Mouse (Mus musculus) limb, embryonic 11.5 days (tissue): ENCODE results near the gene C1rl. TPM values are rescaled to one million over a fixed set of nuclear protein-coding genes. Genes with fewer than 3 reads are reported as not detected.

Experiments used
- ATAC-seq: fragments of 200-750 bp; cut with Nextera tagmentation; 2 replicates; pipeline ENCODE4 v1.8.0; 2017; ENCODE audit warnings: low read depth; ENCODE audit not compliant: insufficient number of reproducible peaks, low FRiP score, low TSS enrichment
- DNase-seq: peaks from one replicate; pipeline ENCODE4 v3.0.0-alpha.2; 2015; ENCODE audit warnings: low spot score
- H3K27ac ChIP-seq: fragments of 300-500 bp; sonication (generic); replicated peaks from 2 replicates; pipeline ENCODE4 v1.5.1; 2014; ENCODE audit warnings: low read depth, mild to moderate bottlenecking, low read length
- H3K27me3 ChIP-seq: fragments of 300-500 bp; sonication (generic); 2 replicates; pipeline ENCODE4 v1.6.1; 2014; ENCODE audit warnings: mild to moderate bottlenecking, low read length, mixed read lengths; ENCODE audit not compliant: control insufficient read depth, insufficient read depth
- H3K36me3 ChIP-seq: fragments of 300-500 bp; sonication (generic); 2 replicates; pipeline ENCODE4 v1.6.1; 2014; ENCODE audit warnings: mild to moderate bottlenecking, low read length, moderate library complexity, mixed read lengths; ENCODE audit not compliant: control insufficient read depth, insufficient read depth
- H3K4me1 ChIP-seq: fragments of 300-500 bp; sonication (generic); 2 replicates; pipeline ENCODE4 v1.6.1; 2014; ENCODE audit warnings: low read length, mixed read lengths; ENCODE audit not compliant: control insufficient read depth, insufficient read depth
- H3K4me2 ChIP-seq: fragments of 300-500 bp; sonication (generic); 2 replicates; pipeline ENCODE4 v1.6.1; 2014; ENCODE audit warnings: low read depth, mild to moderate bottlenecking, moderate library complexity; ENCODE audit not compliant: severe bottlenecking
- H3K4me3 ChIP-seq: fragments of 300-500 bp; sonication (generic); 2 replicates; pipeline ENCODE4 v1.5.1; 2014; ENCODE audit warnings: low read depth, low read length
- H3K9ac ChIP-seq: fragments of 300-500 bp; sonication (generic); 2 replicates; pipeline ENCODE4 v1.6.1; 2014; ENCODE audit warnings: mild to moderate bottlenecking, low read length
- H3K9me3 ChIP-seq: fragments of 300-500 bp; sonication (generic); 2 replicates; pipeline ENCODE4 v1.6.1; 2016; ENCODE audit warnings: low read length; ENCODE audit not compliant: control insufficient read depth
- WGBS: fragments of 180-500 bp; shearing (Covaris S2); extraction: QIAGEN DNeasy Blood & Tissue Kit; methylation state at CpG from one replicate; pipeline ENCODE4 v1.1.7; 2014; 5-methylcytosine and 5-hydroxymethylcytosine counted together
- polyA plus RNA-seq: library from polyadenylated mRNA; unstranded; fragments of >200 nt; fragmentation: Nextera tagmentation; extraction: Ambion mirVana; gene quantifications from 2 replicates; pipeline ENCODE4 v1.2.1, GENCODE M21; 2014

C1rl gene
- polyA plus RNA-seq, 1 experiment from 2014 or later = 0.33 TPM

DNA sequence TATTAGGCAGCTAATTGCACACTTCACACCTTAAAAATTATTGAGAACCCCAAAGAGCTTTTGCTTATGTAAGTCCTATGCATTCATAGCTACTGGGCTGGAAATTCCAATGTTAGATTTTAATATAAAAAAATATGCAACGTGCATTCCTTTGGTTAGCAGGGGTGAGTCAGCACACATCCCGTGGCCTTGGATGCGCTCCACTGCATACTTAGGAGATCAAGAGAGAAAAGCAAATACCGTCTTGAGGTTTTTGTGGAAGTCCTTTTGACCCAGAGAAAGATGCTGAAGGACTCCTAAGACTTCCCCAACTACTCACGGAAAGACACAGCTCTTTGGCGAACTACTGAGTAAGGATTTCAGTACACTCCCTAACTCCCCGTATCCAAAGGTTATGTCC, 8.1 kb upstream of the C1rl start:
- H3K36me3 ChIP-seq = no peaks in the 10 kb centered on the region
- no peak for DNase-seq
- no peak overlapping the region for H3K9ac ChIP-seq
- no peaks in the 10 kb centered on the region for H3K9me3 ChIP-seq
- H3K4me2 ChIP-seq = no peak overlapping the region
- WGBS = 89% methylated on average over 7 of the region's 7 CpGs
- ATAC-seq = no peak
- H3K27ac ChIP-seq = no peak overlapping the region
- H3K4me3 ChIP-seq = no peak overlapping the region
- no peaks in the 10 kb centered on the region for H3K4me1 ChIP-seq
- H3K27me3 ChIP-seq = no peaks in the 10 kb centered on the region

- Histone ChIP-seq H3K9me3 (no peaks in the 10 kb centered on the region), H3K4me2 (peak overlapping the region; percentile 5; the same call in 1 of the 2 replicates), H3K4me1 (no peaks in the 10 kb centered on the region), H3K27me3 (no peaks in the 10 kb centered on the region), H3K27ac (no peak overlapping the region), H3K9ac (no peak overlapping the region), H3K4me3 (no peak overlapping the region), H3K36me3 (no peaks in the 10 kb centered on the region)
- no peak for ATAC-seq
- 36% methylated on average over 21 of the region's 21 CpGs for WGBS
- no peak for DNase-seq
Observed at GRCm38 (mm10) chr6:124485414-124486144, 7.3 kb upstream of the C1rl start.

GRCm38 (mm10) chr6:124487509-124487908, 5.4 kb upstream of the C1rl start:
- H3K36me3 ChIP-seq = no peaks in the 10 kb centered on the region
- WGBS = 48% methylated on average over 2 of the region's 2 CpGs
- DNase-seq = no peak
- H3K9ac ChIP-seq = no peak overlapping the region
- no peak overlapping the region for H3K4me2 ChIP-seq
- no peaks in the 10 kb centered on the region for H3K9me3 ChIP-seq
- no peak overlapping the region for H3K27ac ChIP-seq
- no peak overlapping the region for H3K4me3 ChIP-seq
- ATAC-seq = no peak
- no peaks in the 10 kb centered on the region for H3K4me1 ChIP-seq
- H3K27me3 ChIP-seq = no peaks in the 10 kb centered on the region

DNA sequence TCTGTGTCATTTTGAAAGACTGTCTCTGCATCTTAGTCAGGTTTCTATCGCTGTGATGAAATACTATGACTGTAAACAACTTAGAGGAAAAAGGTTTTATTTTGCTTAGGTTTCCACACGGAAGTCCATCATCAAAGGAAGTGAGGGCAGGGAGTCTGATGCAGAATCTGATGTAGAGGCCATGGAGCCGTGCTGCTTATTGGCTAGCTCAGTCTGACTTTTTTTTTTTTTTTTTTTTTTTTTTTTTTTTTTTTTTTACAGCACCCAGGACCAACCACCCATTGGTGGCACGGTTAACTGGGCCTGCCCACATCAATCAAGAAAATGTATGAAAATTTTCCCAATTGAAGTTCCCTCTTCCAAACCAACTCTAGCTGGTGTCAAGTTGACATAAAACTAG, 4.0 kb upstream of the C1rl start:
- no peaks in the 10 kb centered on the region for H3K27me3 ChIP-seq
- no peak overlapping the region for H3K4me3 ChIP-seq
- no peak overlapping the region for H3K4me2 ChIP-seq
- 77% methylated on average over 4 of the region's 4 CpGs for WGBS
- no peaks in the 10 kb centered on the region for H3K9me3 ChIP-seq
- DNase-seq (no peak), ATAC-seq (no peak)
- H3K9ac ChIP-seq = no peak overlapping the region
- H3K36me3 ChIP-seq = no peaks in the 10 kb centered on the region
- no peak overlapping the region for H3K27ac ChIP-seq
- no peaks in the 10 kb centered on the region for H3K4me1 ChIP-seq

- 80% methylated on average over 6 of the region's 6 CpGs for WGBS
- ATAC-seq (no peak), DNase-seq (no peak)
- H3K27ac ChIP-seq = no peak overlapping the region
- H3K9ac ChIP-seq = no peak overlapping the region
- H3K4me1 ChIP-seq = no peaks in the 10 kb centered on the region
- no peaks in the 10 kb centered on the region for H3K36me3 ChIP-seq
- no peak overlapping the region for H3K4me3 ChIP-seq
- no peaks in the 10 kb centered on the region for H3K27me3 ChIP-seq
- H3K4me2 ChIP-seq = no peak overlapping the region
- H3K9me3 ChIP-seq = no peaks in the 10 kb centered on the region
Observed at GRCm38 (mm10) chr6:124491427-124491826, 1.5 kb upstream of the C1rl start.

GRCm38 (mm10) chr6:124493886-124494285, 973 bp downstream of the C1rl start:
- 77% methylated on average over 5 of the region's 5 CpGs for WGBS
- Histone ChIP-seq H3K36me3 (no peaks in the 10 kb centered on the region), H3K4me2 (no peak overlapping the region), H3K9ac (no peak overlapping the region), H3K4me1 (no peaks in the 10 kb centered on the region), H3K9me3 (no peaks in the 10 kb centered on the region), H3K27ac (no peak overlapping the region), H3K4me3 (no peak overlapping the region), H3K27me3 (no peaks in the 10 kb centered on the region)
- ATAC-seq (no peak), DNase-seq (no peak)

DNA sequence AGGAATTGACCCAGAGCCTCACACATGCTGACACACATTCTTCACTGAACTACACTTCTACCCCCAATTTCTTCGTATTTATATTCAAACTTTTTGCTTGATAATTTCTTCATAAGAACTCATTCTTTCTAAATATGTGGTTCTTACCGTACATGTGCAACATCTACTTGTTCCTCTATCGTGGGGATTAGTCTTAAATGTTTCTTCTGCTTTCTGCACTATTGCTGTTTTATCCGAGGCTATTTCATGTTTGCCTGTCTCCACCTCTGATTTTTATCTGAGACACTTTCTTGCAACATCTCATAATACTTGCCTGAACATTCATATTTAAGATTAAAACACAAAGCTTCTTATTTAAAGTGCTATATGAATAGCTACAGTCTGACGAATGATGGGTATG, 3.1 kb downstream of the C1rl start:
- H3K4me1 ChIP-seq = no peaks in the 10 kb centered on the region
- no peaks in the 10 kb centered on the region for H3K9me3 ChIP-seq
- ATAC-seq (no peak), DNase-seq (no peak)
- H3K4me3 ChIP-seq = no peak overlapping the region
- H3K9ac ChIP-seq = no peak overlapping the region
- H3K27ac ChIP-seq = no peak overlapping the region
- H3K4me2 ChIP-seq = no peak overlapping the region
- H3K36me3 ChIP-seq = no peaks in the 10 kb centered on the region
- no peaks in the 10 kb centered on the region for H3K27me3 ChIP-seq
- WGBS = 90% methylated on average over 5 of the region's 5 CpGs

DNA sequence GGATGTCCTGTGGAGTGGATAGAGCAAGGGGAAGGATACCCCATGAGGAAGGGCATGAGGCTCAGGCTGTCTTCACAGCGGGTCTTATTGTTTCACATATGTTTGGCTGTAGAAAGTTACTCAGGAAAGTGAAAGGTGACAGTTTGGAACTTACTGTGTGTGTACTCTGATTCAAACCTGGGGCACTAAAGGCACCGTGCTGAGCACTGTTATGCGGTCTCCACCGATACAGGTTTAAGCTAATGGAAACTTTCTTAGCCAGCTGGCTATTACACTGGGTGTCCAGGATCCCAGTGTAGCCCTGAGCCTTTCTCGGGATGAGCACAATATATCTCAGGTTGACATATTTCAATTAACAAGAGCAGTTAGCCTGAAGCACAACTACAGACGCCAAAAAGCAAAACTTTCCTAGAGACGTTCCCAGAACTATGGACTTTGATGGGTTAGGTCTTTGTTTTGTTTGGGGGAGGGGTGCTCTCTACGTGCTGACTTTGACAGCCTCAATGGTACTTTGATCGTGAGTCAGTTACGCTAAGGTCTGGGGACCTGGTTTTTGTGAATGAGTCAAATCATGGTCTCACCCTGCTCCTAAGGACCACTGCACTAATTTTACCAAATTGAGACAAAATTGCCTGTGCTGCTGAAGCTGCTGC, 7.1 kb downstream of the C1rl start:
- Histone ChIP-seq H3K9ac (no peak overlapping the region), H3K4me2 (no peak overlapping the region), H3K36me3 (no peaks in the 10 kb centered on the region), H3K27me3 (no peaks in the 10 kb centered on the region), H3K4me3 (no peak overlapping the region), H3K27ac (no peak overlapping the region), H3K9me3 (no peaks in the 10 kb centered on the region), H3K4me1 (no peaks in the 10 kb centered on the region)
- ATAC-seq (no peak; the same call in 1 of the 2 replicates), DNase-seq (no peak)
- 36% methylated on average over 10 of the region's 10 CpGs for WGBS
